Mouse (Mus musculus): ENCODE data around the gene Pld5. TPM values are rescaled to one million over a fixed set of nuclear protein-coding genes. Genes with fewer than 3 reads are reported as not detected.
A peak's percentile ranks its signal among the peaks of the same experiment; 100 is the strongest.

Gene Pld5
- 0.79 and 0.85 TPM in 2 replicates for polyA plus RNA-seq (2015; fragmentation: Nextera tagmentation; extraction: Ambion mirVana)

GRCm38 (mm10) chr1:176274667-176275610, at the start of gene Pld5:
Gene Pld5, minus strand, starts transcription at chr1:176275312.
- ATAC-seq (replicated peaks; ENCODE audit: insufficient number of reproducible peaks, insufficient read depth, low FRiP score, low read depth) = peak; percentile 63
- Histone ChIP-seq H3K9ac (peak within 1 kb of the TSS; percentile 29), H3K4me2 (peak within 1 kb of the TSS; percentile 87), H3K4me1 (replicated peaks) (peaks cover 12% of the 10 kb centered on the region), H3K36me3 (no peaks in the 10 kb centered on the region), H3K9me3 (replicated peaks) (no peaks in the 10 kb centered on the region), H3K27ac (no peak within 1 kb of the TSS), H3K4me3 (peak within 1 kb of the TSS; percentile 53), H3K27me3 (peaks cover 30% of the 10 kb centered on the region)
- WGBS = under 1% methylated on average over 83 of the region's 86 CpGs

- no peak overlapping the region for H3K4me3 ChIP-seq
- ATAC-seq (replicated peaks; ENCODE audit: insufficient number of reproducible peaks, insufficient read depth, low FRiP score, low read depth) = no peak
- no peak overlapping the region for H3K4me2 ChIP-seq
- no peak overlapping the region for H3K9ac ChIP-seq
- no peaks in the 10 kb centered on the region for H3K9me3 ChIP-seq (replicated peaks)
- H3K27ac ChIP-seq = no peak overlapping the region
- WGBS = 67% methylated on average over 2 of the region's 2 CpGs
- no peaks in the 10 kb centered on the region for H3K27me3 ChIP-seq
- no peaks in the 10 kb centered on the region for H3K4me1 ChIP-seq (replicated peaks)
- no peaks in the 10 kb centered on the region for H3K36me3 ChIP-seq
Measured at GRCm38 (mm10) chr1:176315063-176315462, 40.0 kb upstream of the Pld5 start.

GRCm38 (mm10) chr1:176310174-176310573, 35.1 kb upstream of the Pld5 start:
- Histone ChIP-seq H3K4me1 (replicated peaks) (no peaks in the 10 kb centered on the region), H3K27me3 (no peaks in the 10 kb centered on the region), H3K9me3 (replicated peaks) (no peaks in the 10 kb centered on the region), H3K9ac (no peak overlapping the region), H3K27ac (no peak overlapping the region), H3K36me3 (no peaks in the 10 kb centered on the region), H3K4me2 (no peak overlapping the region), H3K4me3 (no peak overlapping the region)
- WGBS = 76% methylated on average over 3 of the region's 3 CpGs
- ATAC-seq (replicated peaks; ENCODE audit: insufficient number of reproducible peaks, insufficient read depth, low FRiP score, low read depth) = no peak

- WGBS = 70% methylated on average over 5 of the region's 5 CpGs
- ATAC-seq (replicated peaks; ENCODE audit: insufficient number of reproducible peaks, insufficient read depth, low FRiP score, low read depth) = no peak
- no peaks in the 10 kb centered on the region for H3K36me3 ChIP-seq
- H3K4me3 ChIP-seq = no peak overlapping the region
- no peak overlapping the region for H3K4me2 ChIP-seq
- H3K9ac ChIP-seq = no peak overlapping the region
- no peaks in the 10 kb centered on the region for H3K27me3 ChIP-seq
- H3K27ac ChIP-seq = no peak overlapping the region
- no peaks in the 10 kb centered on the region for H3K9me3 ChIP-seq (replicated peaks)
- no peaks in the 10 kb centered on the region for H3K4me1 ChIP-seq (replicated peaks)
Measured at GRCm38 (mm10) chr1:176289396-176289795, 14.3 kb upstream of the Pld5 start.

- 14% methylated on average over 11 of the region's 11 CpGs for WGBS
- H3K27ac ChIP-seq = no peak overlapping the region
- H3K4me3 ChIP-seq = peak overlapping the region; percentile 53
- peaks cover 12% of the 10 kb centered on the region for H3K4me1 ChIP-seq (replicated peaks)
- H3K9ac ChIP-seq = peak overlapping the region; percentile 29
- H3K27me3 ChIP-seq = peaks cover 30% of the 10 kb centered on the region
- ATAC-seq (replicated peaks; ENCODE audit: insufficient number of reproducible peaks, insufficient read depth, low FRiP score, low read depth) = no peak
- no peaks in the 10 kb centered on the region for H3K9me3 ChIP-seq (replicated peaks)
- H3K4me2 ChIP-seq = peak overlapping the region; percentile 87
- no peaks in the 10 kb centered on the region for H3K36me3 ChIP-seq
Measured at GRCm38 (mm10) chr1:176275611-176275980, 484 bp upstream of the Pld5 start.

GRCm38 (mm10) chr1:176248717-176249030, 26.4 kb downstream of the Pld5 start:
- peak overlapping the region; percentile 53 for H3K4me2 ChIP-seq
- H3K27ac ChIP-seq = peak overlapping the region; percentile 89
- H3K9me3 ChIP-seq (replicated peaks) = no peaks in the 10 kb centered on the region
- peak overlapping the region; percentile 23; the same call in 1 of the 2 replicates for H3K4me3 ChIP-seq
- H3K4me1 ChIP-seq (replicated peaks) = peaks cover 8% of the 10 kb centered on the region; the same call in 1 of the 2 replicates
- H3K27me3 ChIP-seq = no peaks in the 10 kb centered on the region
- ATAC-seq (replicated peaks; ENCODE audit: insufficient number of reproducible peaks, insufficient read depth, low FRiP score, low read depth) = no peak
- no peak overlapping the region for H3K9ac ChIP-seq
- WGBS = 49% methylated on average over 5 of the region's 5 CpGs
- no peaks in the 10 kb centered on the region for H3K36me3 ChIP-seq

- peaks cover 8% of the 10 kb centered on the region; the same call in 1 of the 2 replicates for H3K4me1 ChIP-seq (replicated peaks)
- H3K27me3 ChIP-seq = no peaks in the 10 kb centered on the region
- no peaks in the 10 kb centered on the region for H3K36me3 ChIP-seq
- H3K9me3 ChIP-seq (replicated peaks) = no peaks in the 10 kb centered on the region
- peak overlapping the region; percentile 53 for H3K4me2 ChIP-seq
- peak overlapping the region; percentile 23; the same call in 1 of the 2 replicates for H3K4me3 ChIP-seq
- ATAC-seq (replicated peaks; ENCODE audit: insufficient number of reproducible peaks, insufficient read depth, low FRiP score, low read depth) = peak; percentile 82
- 56% methylated on average over 9 of the region's 9 CpGs for WGBS
- peak overlapping the region; percentile 89 for H3K27ac ChIP-seq
- peak overlapping the region; percentile 12 for H3K9ac ChIP-seq
Measured at GRCm38 (mm10) chr1:176247885-176248716, 27.0 kb downstream of the Pld5 start.

GRCm38 (mm10) chr1:176239199-176239598, 35.9 kb downstream of the Pld5 start:
- no peak for ATAC-seq (replicated peaks; ENCODE audit: insufficient number of reproducible peaks, insufficient read depth, low FRiP score, low read depth)
- Histone ChIP-seq H3K9me3 (replicated peaks) (no peaks in the 10 kb centered on the region), H3K4me1 (replicated peaks) (no peaks in the 10 kb centered on the region), H3K4me3 (no peak overlapping the region), H3K4me2 (no peak overlapping the region), H3K36me3 (no peaks in the 10 kb centered on the region), H3K27ac (no peak overlapping the region), H3K27me3 (no peaks in the 10 kb centered on the region), H3K9ac (no peak overlapping the region)
- WGBS = 82% methylated on average over 2 of the region's 2 CpGs

GRCm38 (mm10) chr1:176223794-176224193, 51.3 kb downstream of the Pld5 start:
- Histone ChIP-seq H3K36me3 (no peaks in the 10 kb centered on the region), H3K27me3 (no peaks in the 10 kb centered on the region), H3K4me1 (replicated peaks) (no peaks in the 10 kb centered on the region), H3K4me2 (no peak overlapping the region), H3K9me3 (replicated peaks) (no peaks in the 10 kb centered on the region), H3K4me3 (no peak overlapping the region), H3K27ac (no peak overlapping the region), H3K9ac (no peak overlapping the region)
- WGBS = 77% methylated on average over 10 of the region's 10 CpGs
- no peak for ATAC-seq (replicated peaks; ENCODE audit: insufficient number of reproducible peaks, insufficient read depth, low FRiP score, low read depth)

GRCm38 (mm10) chr1:176223196-176223595, 51.9 kb downstream of the Pld5 start:
- no peak overlapping the region for H3K4me3 ChIP-seq
- no peaks in the 10 kb centered on the region for H3K4me1 ChIP-seq (replicated peaks)
- H3K9me3 ChIP-seq (replicated peaks) = no peaks in the 10 kb centered on the region
- peak overlapping the region; percentile 13; the same call in 1 of the 2 replicates for H3K4me2 ChIP-seq
- H3K9ac ChIP-seq = no peak overlapping the region
- ATAC-seq (replicated peaks; ENCODE audit: insufficient number of reproducible peaks, insufficient read depth, low FRiP score, low read depth) = no peak
- no peaks in the 10 kb centered on the region for H3K27me3 ChIP-seq
- WGBS = 5% methylated on average over 12 of the region's 12 CpGs
- no peaks in the 10 kb centered on the region for H3K36me3 ChIP-seq
- no peak overlapping the region for H3K27ac ChIP-seq

GRCm38 (mm10) chr1:176218217-176218616, 56.9 kb downstream of the Pld5 start:
- H3K27me3 ChIP-seq = no peaks in the 10 kb centered on the region
- peaks cover 7% of the 10 kb centered on the region; the same call in 1 of the 2 replicates for H3K4me1 ChIP-seq (replicated peaks)
- H3K4me2 ChIP-seq = no peak overlapping the region
- H3K36me3 ChIP-seq = no peaks in the 10 kb centered on the region
- WGBS = 85% methylated on average over 5 of the region's 5 CpGs
- H3K4me3 ChIP-seq = no peak overlapping the region
- no peaks in the 10 kb centered on the region for H3K9me3 ChIP-seq (replicated peaks)
- no peak overlapping the region for H3K9ac ChIP-seq
- H3K27ac ChIP-seq = no peak overlapping the region
- no peak for ATAC-seq (replicated peaks; ENCODE audit: insufficient number of reproducible peaks, insufficient read depth, low FRiP score, low read depth)
